Mouse (Mus musculus) erythroblast, embryonic 14.5 days (primary cell): Measurements from ENCODE around the gene Afg3l1. TPM values are rescaled to one million over a fixed set of nuclear protein-coding genes. Genes with fewer than 3 reads are reported as not detected.
"Not testable (repeated sequence)": the region's sequence is repeated elsewhere in the genome, so short reads cannot be mapped to it uniquely, and the experiment has no call there.

Source experiments
- H3K27me3 ChIP-seq: 2 replicates; pipeline ENCODE4 v1.6.1; 2012; ENCODE audit warnings: inconsistent platforms; ENCODE audit not compliant: control insufficient read depth
- H3K36me3 ChIP-seq: 2 replicates; pipeline ENCODE4 v1.6.1; 2012; ENCODE audit warnings: mild to moderate bottlenecking, inconsistent platforms; ENCODE audit not compliant: control insufficient read depth
- H3K4me1 ChIP-seq: 2 replicates; pipeline ENCODE4 v1.6.1; 2012; ENCODE audit warnings: inconsistent platforms; ENCODE audit not compliant: control insufficient read depth
- H3K4me3 ChIP-seq: replicated peaks from 2 replicates; pipeline ENCODE3; 2012; ENCODE audit warnings: moderate library complexity, mild to moderate bottlenecking, inconsistent platforms
- H3K9me3 ChIP-seq: 2 replicates; pipeline ENCODE4 v1.6.1; 2012; ENCODE audit warnings: low read length, inconsistent platforms, mixed read lengths; ENCODE audit not compliant: control insufficient read depth
- GATA1 ChIP-seq: IDR thresholded peaks from 2 replicates; pipeline ENCODE4 v1.6.1; 2012; ENCODE audit warnings: low read length, inconsistent platforms, mixed read lengths
- TAL1 ChIP-seq: IDR thresholded peaks from 3 replicates; pipeline ENCODE4 v1.6.1; 2012; ENCODE audit warnings: low read length, inconsistent platforms, mixed read lengths
- polyA plus RNA-seq: library from polyadenylated mRNA; stranded (reverse); fragments of >175 nt; gene quantifications from 2 replicates; pipeline ENCODE4 v1.2.3, GENCODE M21; 2012

Afg3l1 gene
- polyA plus RNA-seq, result 1.6 and 1.7 TPM in 2 replicates

GRCm38 (mm10) chr8:123477737-123478258 lies at the start of gene Afg3l1:
TSS of gene Afg3l1 (plus strand) at chr8:123477903.
- no peaks in the 10 kb centered on the region for H3K27me3 ChIP-seq
- no peaks in the 10 kb centered on the region for H3K9me3 ChIP-seq
- TF ChIP-seq GATA1, result no peak
- TF ChIP-seq TAL1, result no peak
- peak within 1 kb of the TSS; percentile 72 for H3K4me3 ChIP-seq
- peaks cover 24% of the 10 kb centered on the region for H3K4me1 ChIP-seq
- H3K36me3 ChIP-seq, result peaks cover 27% of the 10 kb centered on the region

GRCm38 (mm10) chr8:123428343-123428893 lies 49.3 kb upstream of the Afg3l1 start:
- H3K36me3 ChIP-seq, result no peaks in the 10 kb centered on the region
- H3K4me3 ChIP-seq, result no peak overlapping the region
- no peaks in the 10 kb centered on the region; the same call in none of the 2 replicates for H3K27me3 ChIP-seq
- peaks cover 69% of the 10 kb centered on the region for H3K9me3 ChIP-seq
- H3K4me1 ChIP-seq, result no peaks in the 10 kb centered on the region
- TF ChIP-seq GATA1 (no peak), TAL1 (no peak)

GRCm38 (mm10) chr8:123428939-123429721 lies 48.6 kb upstream of the Afg3l1 start:
- no peaks in the 10 kb centered on the region; the same call in 1 of the 2 replicates for H3K27me3 ChIP-seq
- peaks cover 73% of the 10 kb centered on the region for H3K9me3 ChIP-seq
- TF ChIP-seq TAL1, result no peak
- no peak for TF ChIP-seq GATA1
- no peaks in the 10 kb centered on the region for H3K4me1 ChIP-seq
- no peak overlapping the region for H3K4me3 ChIP-seq
- H3K36me3 ChIP-seq, result no peaks in the 10 kb centered on the region

- peaks cover 73% of the 10 kb centered on the region for H3K9me3 ChIP-seq
- not testable (repeated sequence) for H3K36me3 ChIP-seq, H3K4me3 ChIP-seq, H3K4me1 ChIP-seq, H3K27me3 ChIP-seq
Observed at GRCm38 (mm10) chr8:123429722-123430013, 48.0 kb upstream of the Afg3l1 start.

DNA sequence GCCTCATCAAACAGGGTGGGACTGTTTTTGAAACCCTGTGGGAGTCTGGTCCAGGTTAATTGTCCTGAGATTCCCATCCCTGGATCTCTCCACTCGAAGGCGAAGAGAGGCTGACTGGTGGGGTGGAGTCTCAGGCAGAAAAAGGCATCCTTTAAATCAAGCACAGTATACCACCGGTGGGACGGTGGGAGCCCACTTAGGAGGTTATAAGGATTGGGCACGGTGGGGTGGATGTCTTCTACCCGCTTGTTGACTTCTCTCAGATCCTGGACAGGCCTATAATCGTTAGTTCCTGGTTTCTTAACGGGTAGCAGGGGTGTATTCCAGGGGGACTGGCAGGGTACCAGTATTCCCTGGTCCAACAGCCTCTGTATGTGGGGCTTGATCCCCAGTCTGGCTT lies 46.8 kb upstream of the Afg3l1 start:
- not testable (repeated sequence) for H3K36me3 ChIP-seq, H3K4me1 ChIP-seq, H3K4me3 ChIP-seq, H3K27me3 ChIP-seq
- H3K9me3 ChIP-seq, result peaks cover 73% of the 10 kb centered on the region

- H3K27me3 ChIP-seq, result no peaks in the 10 kb centered on the region; the same call in 1 of the 2 replicates
- TF ChIP-seq TAL1 (no peak), GATA1 (no peak)
- peaks cover 66% of the 10 kb centered on the region for H3K9me3 ChIP-seq
- H3K4me3 ChIP-seq, result no peak overlapping the region
- H3K36me3 ChIP-seq, result no peaks in the 10 kb centered on the region
- no peaks in the 10 kb centered on the region for H3K4me1 ChIP-seq
Observed at GRCm38 (mm10) chr8:123431616-123432365, 45.9 kb upstream of the Afg3l1 start.

GRCm38 (mm10) chr8:123432381-123432780 lies 45.3 kb upstream of the Afg3l1 start:
- TF ChIP-seq TAL1 (no peak), GATA1 (no peak)
- Histone ChIP-seq H3K27me3 (no peaks in the 10 kb centered on the region; the same call in 1 of the 2 replicates), H3K36me3 (no peaks in the 10 kb centered on the region), H3K9me3 (peaks cover 60% of the 10 kb centered on the region), H3K4me3 (no peak overlapping the region), H3K4me1 (no peaks in the 10 kb centered on the region)

GRCm38 (mm10) chr8:123433241-123433974 lies 44.3 kb upstream of the Afg3l1 start:
- H3K4me1 ChIP-seq, H3K4me3 ChIP-seq, H3K27me3 ChIP-seq, H3K36me3 ChIP-seq: not testable (repeated sequence)
- peaks cover 50% of the 10 kb centered on the region for H3K9me3 ChIP-seq

DNA sequence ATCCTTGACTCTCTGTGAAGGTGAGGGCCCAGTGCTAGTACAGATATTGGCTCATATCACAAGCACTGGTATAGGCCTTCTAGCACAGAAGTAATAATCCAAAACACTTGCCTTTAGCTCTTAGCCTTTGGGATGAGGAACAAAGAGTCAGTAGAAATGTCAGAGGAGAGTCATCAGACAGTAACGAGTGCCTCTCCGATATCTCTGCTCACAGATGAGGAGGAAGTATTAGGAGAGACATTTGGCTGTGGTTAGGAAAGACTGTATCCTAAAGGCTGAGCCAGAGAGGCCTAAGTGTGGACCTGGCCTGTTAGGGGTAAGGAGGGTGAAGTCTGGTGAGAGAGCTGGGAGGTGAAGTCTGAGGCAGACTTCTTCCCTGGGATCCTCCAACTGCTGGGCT lies 35.9 kb upstream of the Afg3l1 start:
- H3K27me3 ChIP-seq, result no peaks in the 10 kb centered on the region
- H3K4me1 ChIP-seq, result peaks cover 25% of the 10 kb centered on the region
- H3K9me3 ChIP-seq, result no peaks in the 10 kb centered on the region; the same call in 1 of the 2 replicates
- H3K36me3 ChIP-seq, result peaks cover 2% of the 10 kb centered on the region
- H3K4me3 ChIP-seq, result no peak overlapping the region
- no peak for TF ChIP-seq TAL1
- no peak for TF ChIP-seq GATA1
